Mouse (Mus musculus) neural tube, embryonic 14.5 days (tissue): ENCODE measurements around the gene S100a14. TPM values are rescaled to one million over a fixed set of nuclear protein-coding genes. Genes with fewer than 3 reads are reported as not detected.

Experiments
- ATAC-seq: fragments of 200-750 bp; cut with Nextera tagmentation; 2 replicates; pipeline ENCODE4 v1.8.0; 2017; ENCODE audit warnings: low read depth, mild to moderate bottlenecking, moderate TSS enrichment, moderate library complexity
- H3K27ac ChIP-seq: fragments of 300-500 bp; sonication (generic); 2 replicates; pipeline ENCODE4 v1.5.1; 2014; ENCODE audit warnings: low read depth, mild to moderate bottlenecking, control low read depth, low read length, moderate library complexity, mixed read lengths
- H3K27me3 ChIP-seq: fragments of 300-500 bp; sonication (generic); 2 replicates; pipeline ENCODE4 v1.6.1; 2014; ENCODE audit warnings: low read length; ENCODE audit not compliant: control insufficient read depth, insufficient read depth
- H3K36me3 ChIP-seq: fragments of 300-500 bp; sonication (generic); 2 replicates; pipeline ENCODE4 v1.6.1; 2014; ENCODE audit warnings: low read length, mixed read lengths; ENCODE audit not compliant: control insufficient read depth, insufficient read depth
- H3K4me1 ChIP-seq: fragments of 300-500 bp; sonication (generic); 2 replicates; pipeline ENCODE4 v1.6.1; 2014; ENCODE audit warnings: low read length; ENCODE audit not compliant: control insufficient read depth, insufficient read depth
- H3K4me2 ChIP-seq: fragments of 300-500 bp; sonication (generic); 2 replicates; pipeline ENCODE4 v1.6.1; 2014; ENCODE audit warnings: mild to moderate bottlenecking, low read depth, low read length, control low read depth
- H3K4me3 ChIP-seq: fragments of 300-500 bp; sonication (generic); 2 replicates; pipeline ENCODE4 v1.5.1; 2014; ENCODE audit warnings: low read depth, low read length, control low read depth, mixed read lengths
- H3K9ac ChIP-seq: fragments of 300-500 bp; sonication (generic); replicated peaks from 2 replicates; pipeline ENCODE4 v1.6.1; 2014; ENCODE audit warnings: low read depth, mild to moderate bottlenecking, control low read depth, low read length, mixed read lengths
- H3K9me3 ChIP-seq: fragments of 300-500 bp; sonication (generic); 2 replicates; pipeline ENCODE4 v1.6.1; 2016; ENCODE audit warnings: low read length; ENCODE audit not compliant: control insufficient read depth
- WGBS: fragments of 180-500 bp; shearing (Covaris S2); extraction: QIAGEN DNeasy Blood & Tissue Kit; methylation state at CpG from one replicate; pipeline ENCODE4 v1.1.7; 2014; 5-methylcytosine and 5-hydroxymethylcytosine counted together
- polyA plus RNA-seq: library from polyadenylated mRNA; unstranded; fragments of >200 nt; fragmentation: Nextera tagmentation; extraction: Ambion mirVana; gene quantifications from 2 replicates; pipeline ENCODE4 v1.2.1, GENCODE M21; 2014

The S100a14 gene
- not detected in 2 replicates for polyA plus RNA-seq

DNA sequence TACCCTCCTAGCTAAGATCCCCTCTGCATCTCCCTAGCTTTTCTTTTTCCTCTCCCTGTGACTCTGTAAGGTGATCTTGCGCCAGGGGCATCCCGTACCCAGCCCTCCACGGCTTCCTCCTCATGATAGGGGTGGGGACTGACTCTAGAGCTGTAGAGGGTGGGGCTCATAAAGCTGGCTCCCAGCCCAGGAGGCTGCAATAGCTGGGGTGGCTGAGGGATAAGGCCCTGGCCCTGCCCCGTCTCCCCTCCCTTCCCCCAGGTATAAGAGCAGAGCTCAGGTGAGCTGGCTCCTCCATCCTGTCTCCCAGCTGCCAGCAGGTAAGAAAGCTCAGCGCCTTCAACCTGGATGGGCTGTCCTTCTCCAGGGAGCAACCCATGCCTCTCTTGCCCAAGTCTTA is at the start of gene S100a14:
S100a14 (plus strand) TSS at position 277 of the 400 bp plus-strand sequence.
- Histone ChIP-seq H3K27me3 (no peaks in the 10 kb centered on the region), H3K4me2 (no peak within 1 kb of the TSS), H3K4me1 (no peaks in the 10 kb centered on the region), H3K9me3 (no peaks in the 10 kb centered on the region), H3K9ac (no peak within 1 kb of the TSS), H3K27ac (no peak within 1 kb of the TSS), H3K4me3 (no peak within 1 kb of the TSS), H3K36me3 (no peaks in the 10 kb centered on the region)
- WGBS = 71% methylated on average over 5 of the region's 5 CpGs
- ATAC-seq = no peak

GRCm38 (mm10) chr3:90486998-90487397 is 39.7 kb upstream of the S100a14 start:
- no peak overlapping the region for H3K4me2 ChIP-seq
- WGBS = 85% methylated on average over 5 of the region's 5 CpGs
- H3K4me1 ChIP-seq = peaks cover 7% of the 10 kb centered on the region; the same call in 1 of the 2 replicates
- no peak for ATAC-seq
- no peak overlapping the region for H3K4me3 ChIP-seq
- H3K27me3 ChIP-seq = no peaks in the 10 kb centered on the region
- H3K27ac ChIP-seq = no peak overlapping the region
- H3K9me3 ChIP-seq = no peaks in the 10 kb centered on the region
- peaks cover 69% of the 10 kb centered on the region for H3K36me3 ChIP-seq
- no peak overlapping the region for H3K9ac ChIP-seq

DNA sequence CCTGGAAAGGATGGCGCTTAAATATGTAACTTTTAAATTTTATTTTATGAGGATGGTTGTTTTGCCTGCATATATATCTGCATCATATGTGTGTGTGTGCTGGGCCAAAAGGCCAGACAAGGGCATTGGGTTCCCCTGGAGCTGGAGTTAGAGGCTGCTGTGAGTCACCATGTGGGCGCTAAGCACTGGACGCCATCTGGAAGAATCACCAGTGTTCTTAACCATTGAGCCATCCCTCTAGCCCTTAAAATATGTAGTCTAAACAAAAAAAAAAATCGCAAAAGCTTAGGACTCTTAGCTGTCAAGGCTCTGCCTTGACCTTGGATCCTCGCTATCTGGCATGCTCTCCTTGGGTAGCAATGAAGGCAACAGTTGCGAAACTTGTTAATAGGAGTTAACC is 38.1 kb upstream of the S100a14 start:
- H3K4me2 ChIP-seq = no peak overlapping the region
- WGBS = 93% methylated on average over 6 of the region's 6 CpGs
- H3K4me1 ChIP-seq = peaks cover 7% of the 10 kb centered on the region; the same call in 1 of the 2 replicates
- no peak for ATAC-seq
- H3K27ac ChIP-seq = no peak overlapping the region
- H3K9ac ChIP-seq = no peak overlapping the region
- H3K27me3 ChIP-seq = no peaks in the 10 kb centered on the region
- no peak overlapping the region for H3K4me3 ChIP-seq
- H3K36me3 ChIP-seq = peaks cover 55% of the 10 kb centered on the region
- H3K9me3 ChIP-seq = no peaks in the 10 kb centered on the region

DNA sequence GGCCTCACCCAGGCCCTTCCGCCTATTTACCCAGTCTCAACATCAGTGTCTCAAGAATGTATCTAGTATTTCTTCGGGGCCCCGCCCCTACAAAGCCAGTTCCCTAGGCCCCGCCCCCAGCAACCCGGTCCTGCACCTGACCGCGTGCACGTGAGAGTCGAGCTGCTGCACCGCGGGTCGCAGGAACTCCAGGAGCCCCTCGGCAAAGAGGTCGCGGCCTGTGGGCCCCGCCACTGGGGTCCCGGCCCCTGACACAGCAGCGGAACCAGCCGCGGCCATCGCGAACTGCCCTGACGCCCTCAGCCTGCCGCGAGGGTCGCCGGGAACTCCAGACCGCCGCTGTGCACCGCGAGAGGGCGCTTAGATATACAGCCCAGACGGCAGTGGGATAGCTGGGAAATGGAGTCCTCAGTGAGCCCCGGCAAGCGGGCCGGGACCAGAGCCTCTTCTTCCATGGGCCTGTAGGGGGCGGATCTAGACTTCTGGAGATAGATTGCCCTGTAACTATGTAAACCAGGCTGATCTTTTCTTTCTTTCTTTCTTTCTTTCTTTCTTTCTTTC is 35.9 kb upstream of the S100a14 start, which contains the start of gene Snapin:
Snapin (minus strand) TSS at position 338 of the 561 bp plus-strand sequence.
- Histone ChIP-seq H3K4me1 (peaks cover 7% of the 10 kb centered on the region; the same call in 1 of the 2 replicates), H3K9ac (peak within 1 kb of the TSS; percentile 74), H3K4me2 (peak within 1 kb of the TSS; percentile 64), H3K9me3 (no peaks in the 10 kb centered on the region), H3K4me3 (peak within 1 kb of the TSS; percentile 73), H3K36me3 (peaks cover 39% of the 10 kb centered on the region), H3K27ac (0 out of 2 replicates have a peak within 1 kb of the TSS, but pooled peaks have one; percentile 55), H3K27me3 (no peaks in the 10 kb centered on the region)
- peak; percentile 98 for ATAC-seq
- under 1% methylated on average over 37 of the region's 37 CpGs for WGBS

DNA sequence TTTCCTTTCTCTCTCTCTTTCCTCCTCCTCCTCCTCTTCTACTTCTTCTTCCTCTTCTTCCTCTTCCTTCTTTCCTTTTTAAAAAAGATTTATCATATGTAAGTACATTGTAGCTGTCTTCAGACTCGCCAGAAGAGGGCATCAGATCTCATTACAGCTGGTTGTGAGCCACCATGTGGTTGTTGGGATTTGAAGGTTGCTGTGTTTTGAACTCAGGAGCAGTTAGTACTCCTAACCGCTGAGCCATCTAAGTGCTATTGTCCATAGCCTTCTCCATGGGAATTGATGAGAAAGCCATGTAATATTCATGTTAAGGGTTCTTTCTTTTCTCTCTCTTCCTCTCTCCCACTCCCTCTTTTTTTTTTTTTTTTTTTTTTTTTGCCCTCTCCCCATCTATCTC is 35.3 kb upstream of the S100a14 start:
- Histone ChIP-seq H3K9me3 (no peaks in the 10 kb centered on the region), H3K27me3 (no peaks in the 10 kb centered on the region), H3K9ac (no peak overlapping the region), H3K36me3 (peaks cover 38% of the 10 kb centered on the region), H3K27ac (no peak overlapping the region), H3K4me2 (no peak overlapping the region), H3K4me1 (peaks cover 7% of the 10 kb centered on the region; the same call in 1 of the 2 replicates), H3K4me3 (no peak overlapping the region)
- ATAC-seq = no peak
- WGBS = 42% methylated on average over 2 of the region's 2 CpGs

DNA sequence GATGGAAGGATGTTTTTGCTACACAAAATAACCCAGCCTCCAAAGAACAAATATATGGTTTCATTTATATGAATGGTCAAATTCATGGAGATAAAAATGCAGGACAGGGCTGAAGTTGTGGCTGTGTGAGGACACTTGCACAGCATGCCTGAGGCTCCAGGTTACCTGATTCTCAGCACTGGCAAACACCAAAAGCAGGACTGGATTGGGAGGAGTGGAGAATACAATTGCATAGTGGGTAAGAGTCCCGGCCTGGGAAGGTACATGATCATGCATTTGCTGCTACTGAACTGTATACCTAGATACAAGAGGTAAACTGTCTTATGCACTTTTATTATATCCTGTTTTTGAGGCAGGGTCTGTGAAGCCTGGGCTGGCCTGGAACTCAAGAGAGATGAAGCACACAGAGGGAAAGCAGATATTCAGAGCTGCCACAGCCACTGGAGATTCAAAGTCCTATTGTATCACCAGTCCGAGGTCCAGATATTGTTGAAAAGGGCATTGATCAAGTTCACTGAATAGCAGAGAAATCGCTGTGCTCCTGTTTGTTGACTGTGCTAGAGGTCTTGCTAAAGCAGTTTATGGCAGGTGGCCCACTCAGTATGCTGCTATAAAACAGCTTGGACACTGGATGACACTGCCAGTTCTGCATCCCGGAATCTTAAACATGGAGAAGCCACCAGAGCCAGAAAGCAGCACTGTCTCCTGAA is 32.7 kb upstream of the S100a14 start:
- 46% methylated on average over 4 of the region's 4 CpGs for WGBS
- Histone ChIP-seq H3K36me3 (peaks cover 30% of the 10 kb centered on the region), H3K27me3 (no peaks in the 10 kb centered on the region), H3K4me1 (peaks cover 7% of the 10 kb centered on the region; the same call in 1 of the 2 replicates), H3K4me2 (no peak overlapping the region), H3K9ac (no peak overlapping the region), H3K27ac (no peak overlapping the region), H3K4me3 (no peak overlapping the region), H3K9me3 (no peaks in the 10 kb centered on the region)
- no peak for ATAC-seq

DNA sequence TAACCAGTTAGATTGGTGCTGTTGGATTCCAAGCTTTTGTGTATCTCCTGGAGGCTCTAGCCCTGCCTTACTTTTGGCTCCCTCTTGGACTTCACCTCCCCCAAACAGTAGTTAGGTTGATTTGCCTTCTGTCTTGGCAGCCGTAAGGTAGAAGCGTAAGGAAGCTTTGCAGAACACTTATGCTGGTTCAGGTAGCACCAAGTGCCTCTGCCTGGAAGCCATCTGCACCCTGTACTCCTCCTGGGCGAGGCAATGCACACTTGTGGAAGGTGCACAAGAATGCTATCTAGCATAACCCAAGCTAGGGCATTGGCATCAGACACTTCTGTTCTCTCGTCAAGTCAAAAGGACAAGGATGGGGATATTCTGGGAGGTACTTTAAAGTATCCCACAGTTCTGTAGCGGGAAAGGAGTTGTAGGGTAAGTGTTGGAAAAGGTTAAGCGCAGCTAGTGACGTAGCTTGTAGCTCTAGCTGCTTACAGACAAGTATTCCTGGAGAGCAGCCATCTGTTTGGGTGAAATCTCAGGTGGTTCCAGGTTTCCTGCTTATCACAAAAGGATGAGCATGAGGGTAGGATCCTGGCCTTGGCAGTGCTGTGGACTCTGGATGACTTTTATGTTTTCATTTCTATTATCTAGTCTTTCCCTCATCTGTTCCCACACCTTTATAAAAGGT is 30.7 kb upstream of the S100a14 start:
- H3K27me3 ChIP-seq = no peaks in the 10 kb centered on the region
- no peak for ATAC-seq
- no peak overlapping the region for H3K27ac ChIP-seq
- H3K4me1 ChIP-seq = no peaks in the 10 kb centered on the region
- peaks cover 28% of the 10 kb centered on the region for H3K36me3 ChIP-seq
- WGBS = 94% methylated on average over 7 of the region's 7 CpGs
- H3K4me3 ChIP-seq = no peak overlapping the region
- no peak overlapping the region for H3K9ac ChIP-seq
- no peak overlapping the region for H3K4me2 ChIP-seq
- H3K9me3 ChIP-seq = no peaks in the 10 kb centered on the region

- peaks cover 42% of the 10 kb centered on the region for H3K36me3 ChIP-seq
- H3K4me3 ChIP-seq = no peak overlapping the region
Observed at GRCm38 (mm10) chr3:90497597-90497996, 29.1 kb upstream of the S100a14 start.

DNA sequence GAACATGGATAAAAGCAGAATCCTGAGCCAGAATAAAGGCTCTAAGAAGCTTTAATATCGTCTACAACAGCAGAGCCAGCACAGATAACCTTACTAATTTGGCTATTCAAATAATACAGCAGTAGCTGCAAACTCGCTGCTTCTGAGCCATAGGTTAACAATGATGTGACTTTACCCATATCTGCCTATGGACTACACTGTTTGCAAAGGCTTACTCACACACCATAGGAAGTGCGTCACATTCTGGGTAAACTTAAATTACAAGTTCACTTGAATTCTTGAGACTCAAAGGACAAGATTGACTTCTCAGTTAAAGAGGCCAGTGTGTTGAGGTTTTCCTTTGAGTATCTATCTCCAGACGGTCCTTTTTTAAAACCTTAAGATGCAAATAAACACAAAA is 23.2 kb upstream of the S100a14 start:
- peaks cover 25% of the 10 kb centered on the region for H3K4me1 ChIP-seq
- H3K4me2 ChIP-seq = no peak overlapping the region
- H3K36me3 ChIP-seq = peaks cover 63% of the 10 kb centered on the region
- H3K27ac ChIP-seq = no peak overlapping the region
- no peak for ATAC-seq
- H3K4me3 ChIP-seq = no peak overlapping the region
- H3K9me3 ChIP-seq = no peaks in the 10 kb centered on the region
- no peak overlapping the region for H3K9ac ChIP-seq
- 91% methylated on average over 4 of the region's 4 CpGs for WGBS
- no peaks in the 10 kb centered on the region for H3K27me3 ChIP-seq

More at GRCm38 (mm10) chr3:90497597-90497996, 29.1 kb upstream of the S100a14 start:
- no peak overlapping the region for H3K9ac ChIP-seq
- H3K4me2 ChIP-seq = no peak overlapping the region
- H3K27me3 ChIP-seq = no peaks in the 10 kb centered on the region
- H3K4me1 ChIP-seq = no peaks in the 10 kb centered on the region
- ATAC-seq = no peak
- H3K27ac ChIP-seq = no peak overlapping the region
- H3K9me3 ChIP-seq = no peaks in the 10 kb centered on the region
